Mouse (Mus musculus) thymus, postnatal 0 days (tissue): ENCODE data around the gene Pax7. TPM values are rescaled to one million over a fixed set of nuclear protein-coding genes. Genes with fewer than 3 reads are reported as not detected.

Experiments used
- DNase-seq: peaks from one replicate; pipeline ENCODE4 v3.0.0-alpha.2; 2015; ENCODE audit warnings: low spot score
- polyA plus RNA-seq: library from polyadenylated mRNA; unstranded; fragments of >200 nt; fragmentation: Nextera tagmentation; extraction: Ambion mirVana; gene quantifications from 2 replicates; pipeline ENCODE4 v1.2.1, GENCODE M21; 2015

The Pax7 gene
- polyA plus RNA-seq, 1 experiment from 2014 or later = 0.09 TPM

DNA sequence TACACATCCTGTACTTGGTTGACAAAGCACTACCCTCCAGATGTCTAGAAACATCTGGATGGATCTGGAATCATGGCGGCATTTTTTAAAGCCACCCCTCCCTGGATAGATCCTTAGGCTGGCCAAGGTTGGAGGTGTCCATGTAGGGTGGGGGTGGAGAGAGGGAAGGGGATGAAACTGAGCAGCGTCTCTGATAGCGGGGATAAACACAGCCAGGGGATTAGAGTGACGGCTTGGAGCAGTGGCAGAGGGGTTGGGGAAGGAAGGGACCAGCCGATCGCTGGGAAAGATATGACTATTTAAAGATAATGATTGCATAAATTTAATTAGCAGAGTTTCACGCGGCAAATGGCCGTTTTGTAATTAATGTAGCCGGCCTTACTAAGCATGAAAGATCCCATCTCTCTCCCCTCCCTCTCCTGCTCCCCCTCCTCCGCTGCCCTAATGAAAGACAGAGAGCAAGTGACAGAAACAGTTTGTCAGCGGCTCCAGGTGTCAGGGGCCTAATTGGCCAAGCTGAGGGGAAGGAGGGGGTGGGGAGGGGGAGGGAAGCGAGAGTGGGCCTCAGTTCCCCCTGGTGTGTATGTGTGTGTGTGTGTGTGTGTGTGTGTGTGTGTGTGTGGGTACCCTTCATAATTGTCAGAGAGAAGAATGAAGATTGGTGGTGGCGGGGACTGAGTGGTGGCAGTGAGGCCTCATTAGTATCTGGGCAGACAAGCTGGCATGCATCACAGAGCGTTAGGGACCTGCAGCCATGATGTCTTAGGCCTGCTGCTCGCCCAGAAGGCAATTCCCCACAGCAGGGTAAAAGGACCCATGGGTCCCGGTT lies 74.6 kb downstream of the Pax7 start:
- DNase-seq = no peak

GRCm38 (mm10) chr4:139756931-139757330 lies 76.4 kb downstream of the Pax7 start:
- DNase-seq = no peak

- DNase-seq = no peak
These were observed 79.1 kb downstream of the Pax7 start for GRCm38 (mm10) chr4:139754148-139754710.

DNA sequence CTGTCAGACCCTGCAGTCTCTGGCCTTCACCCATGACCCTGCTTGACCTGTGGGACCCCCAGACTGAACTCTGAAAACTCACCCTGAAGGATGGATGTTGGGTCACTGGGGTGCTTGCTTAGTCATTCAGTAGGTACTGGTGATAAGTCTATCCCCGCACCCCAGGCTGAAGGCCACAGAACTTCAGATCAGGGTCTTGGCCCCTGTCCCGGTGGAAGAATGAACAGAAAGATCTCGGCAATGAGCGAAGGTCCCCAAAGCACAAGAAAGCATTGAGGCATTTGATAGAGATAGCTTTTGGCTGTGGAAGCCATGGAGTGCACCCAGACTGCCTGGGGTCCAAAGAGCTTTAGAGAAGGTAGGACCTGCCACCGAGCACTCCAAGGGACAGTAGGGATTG lies 82.4 kb downstream of the Pax7 start:
- no peak for DNase-seq

GRCm38 (mm10) chr4:139747190-139747936 lies 86.0 kb downstream of the Pax7 start:
- no peak for DNase-seq

DNA sequence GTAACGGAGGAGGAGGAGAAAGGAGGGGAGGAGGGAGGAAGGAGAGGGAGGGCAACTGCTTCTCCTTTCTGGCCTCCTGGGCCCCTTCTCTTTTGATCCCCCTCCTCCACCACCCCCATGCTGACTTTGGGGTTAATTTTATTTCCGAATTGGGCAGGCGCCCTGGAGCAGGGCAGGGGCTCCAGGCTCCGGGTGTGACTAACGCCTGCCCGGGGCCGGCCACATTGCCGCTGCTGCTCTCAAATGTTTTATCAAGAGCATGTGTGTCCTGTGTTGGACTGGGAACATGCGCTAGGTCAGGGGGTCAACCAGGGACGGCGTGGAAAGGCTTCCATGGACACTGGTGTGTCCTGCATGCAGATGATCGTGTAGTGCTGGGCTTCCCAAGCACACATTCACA lies 87.2 kb downstream of the Pax7 start:
- no peak for DNase-seq

GRCm38 (mm10) chr4:139744765-139745395 lies 88.4 kb downstream of the Pax7 start:
- DNase-seq = no peak

DNA sequence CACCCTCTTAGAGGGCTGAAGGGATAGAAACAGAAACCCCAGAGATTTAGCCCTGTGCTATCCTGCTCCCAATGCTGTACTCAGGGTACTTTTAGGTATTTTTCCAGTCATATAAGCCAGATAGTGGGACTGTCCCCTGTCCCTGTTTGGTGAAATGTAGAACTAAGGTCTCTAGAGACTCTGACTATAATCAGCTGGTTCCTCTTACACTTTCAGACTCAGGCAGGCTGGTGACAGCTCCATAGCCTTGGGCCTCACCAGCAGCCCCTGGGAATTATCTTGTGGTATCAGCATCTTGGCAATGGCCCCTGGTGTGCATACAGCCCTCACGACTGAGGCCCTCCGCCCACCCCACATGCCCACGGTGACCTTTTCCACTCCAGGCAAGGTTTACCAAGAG lies 89.7 kb downstream of the Pax7 start:
- no peak for DNase-seq

GRCm38 (mm10) chr4:139737035-139737434 lies 96.3 kb downstream of the Pax7 start:
- DNase-seq = no peak

DNA sequence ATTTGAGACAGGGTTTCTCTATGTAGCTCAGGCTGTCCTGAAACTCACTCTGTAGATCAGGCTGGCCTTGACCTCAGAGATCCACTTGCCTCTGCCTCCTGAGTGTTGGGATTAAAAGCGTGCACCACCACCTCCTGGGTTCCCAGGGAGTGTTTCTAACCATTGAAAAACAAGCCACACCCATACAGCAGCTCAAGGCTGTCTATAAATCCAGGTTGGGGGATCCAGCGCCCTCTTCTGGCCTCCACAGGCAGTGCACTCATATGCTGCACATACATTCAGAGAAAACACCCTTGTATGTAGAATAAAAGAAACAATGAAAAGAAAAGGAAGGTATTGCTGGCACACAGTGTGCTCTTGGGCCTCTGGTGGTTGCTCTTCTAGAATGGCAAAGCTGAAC lies 106.2 kb downstream of the Pax7 start:
- no peak for DNase-seq

DNA sequence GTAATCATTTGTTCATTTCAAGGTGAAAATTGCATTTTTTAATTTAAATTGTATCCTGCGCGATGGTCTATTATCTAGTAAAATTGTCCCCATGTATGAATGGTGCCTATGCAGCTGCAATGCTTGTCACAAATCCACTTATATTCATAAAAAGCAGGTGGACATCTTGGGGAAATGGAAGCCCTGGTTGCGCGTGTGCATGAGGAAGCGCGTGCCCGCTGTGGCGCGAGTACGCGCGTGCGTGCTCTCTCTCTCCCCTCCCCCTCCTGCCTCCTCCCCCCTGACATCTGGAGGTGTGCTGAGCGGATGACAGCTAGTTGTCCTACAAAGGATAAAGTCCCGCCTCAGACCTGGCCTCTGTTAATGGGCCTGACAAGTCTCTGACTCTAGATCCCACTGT lies 107.9 kb downstream of the Pax7 start:
- DNase-seq = no peak

- DNase-seq = no peak
These were observed 109.0 kb downstream of the Pax7 start for GRCm38 (mm10) chr4:139724296-139724695.

- no peak for DNase-seq
These were observed 114.3 kb downstream of the Pax7 start for GRCm38 (mm10) chr4:139718978-139719377.

- no peak for DNase-seq
These were observed 116.7 kb downstream of the Pax7 start for GRCm38 (mm10) chr4:139716477-139717169.

DNA sequence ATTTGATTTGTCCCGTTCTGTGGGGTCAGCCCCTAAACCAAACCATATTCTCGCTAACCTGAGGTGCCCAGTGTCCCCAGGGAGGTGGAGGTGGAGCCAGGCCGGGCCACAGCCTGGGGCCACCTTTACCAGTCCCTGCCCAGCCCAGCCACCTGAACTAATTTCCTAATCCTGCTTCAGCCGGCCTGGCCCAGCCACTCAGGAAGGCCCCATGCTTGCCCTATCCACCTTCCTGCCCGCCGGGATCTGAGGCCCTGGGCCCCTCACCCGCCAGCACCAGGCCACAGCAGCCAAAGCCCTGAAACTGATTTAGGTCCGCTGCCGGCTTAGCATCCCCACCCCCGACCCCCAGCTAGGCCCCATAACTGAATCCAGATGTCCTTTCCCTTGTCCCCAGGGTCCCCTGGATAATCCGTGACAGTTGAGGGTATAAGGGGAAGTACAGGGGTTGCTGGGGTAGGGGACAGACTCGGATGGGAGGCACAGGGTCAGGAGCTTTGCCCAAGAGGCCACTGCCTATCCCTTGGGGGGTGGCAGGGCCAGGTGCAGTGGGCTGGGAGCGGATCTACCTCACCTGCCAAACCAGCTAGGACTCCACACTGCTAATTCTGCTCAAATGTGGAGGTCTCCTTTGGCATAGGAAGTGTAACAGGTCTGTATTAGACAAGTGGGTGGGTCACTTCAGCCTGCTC lies 117.9 kb downstream of the Pax7 start:
- DNase-seq = no peak

- DNase-seq = no peak
These were observed 122.6 kb downstream of the Pax7 start for GRCm38 (mm10) chr4:139710467-139711334.

- no peak for DNase-seq
These were observed 127.3 kb downstream of the Pax7 start for GRCm38 (mm10) chr4:139705986-139706385.

DNA sequence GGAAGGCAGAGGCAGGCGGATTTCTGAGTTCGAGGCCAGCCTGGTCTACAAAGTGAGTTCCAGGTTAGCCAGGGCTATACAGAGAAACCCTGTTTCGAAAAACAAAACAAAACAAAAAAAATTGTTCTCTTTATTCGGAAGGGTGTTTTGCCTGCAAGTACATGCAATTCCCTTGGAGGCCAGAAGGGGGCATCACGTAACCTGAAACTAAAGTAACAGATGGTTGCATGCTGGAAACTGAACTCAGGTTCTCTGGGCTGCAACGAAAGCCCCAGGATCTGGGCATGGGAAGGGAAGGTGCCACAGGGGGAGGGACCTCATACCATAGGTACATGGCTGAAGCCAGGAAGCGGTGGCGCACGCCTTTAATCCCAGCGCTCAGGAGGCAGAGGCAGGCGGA lies 129.9 kb downstream of the Pax7 start:
- no peak for DNase-seq

DNA sequence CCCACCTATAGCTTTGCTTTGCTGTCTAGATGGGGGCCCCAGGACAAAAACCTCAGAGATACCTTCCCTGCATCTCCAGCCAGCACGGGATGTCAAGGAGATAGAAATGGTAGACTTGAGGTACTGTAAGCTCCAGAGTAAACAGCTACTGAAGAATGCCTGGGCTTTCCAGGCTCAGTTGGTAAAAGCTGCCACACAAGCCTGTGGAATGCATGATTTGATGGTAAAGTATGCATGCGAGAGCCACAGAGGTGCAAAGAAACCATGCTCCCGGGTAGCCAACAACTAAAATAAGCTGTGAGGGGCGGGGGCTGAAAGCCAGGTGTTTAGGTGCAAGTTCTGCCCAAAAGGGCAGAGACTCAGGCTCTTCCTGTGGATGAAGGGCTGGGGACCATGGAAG lies 130.4 kb downstream of the Pax7 start:
- DNase-seq = no peak

- no peak for DNase-seq
These were observed 134.7 kb downstream of the Pax7 start for GRCm38 (mm10) chr4:139698602-139699001.
